Mouse (Mus musculus) liver, embryonic 14.5 days (tissue): ENCODE results near the gene Gnaq. TPM values are rescaled to one million over a fixed set of nuclear protein-coding genes. Genes with fewer than 3 reads are reported as not detected.

Source experiments
- ATAC-seq: fragments of 200-750 bp; cut with Nextera tagmentation; 2 replicates; pipeline ENCODE4 v1.8.0; 2017; ENCODE audit warnings: moderate number of reproducible peaks, mild to moderate bottlenecking, moderate library complexity; ENCODE audit not compliant: insufficient read depth
- DNase-seq, 3 experiments: peaks; one replicate each; pipeline ENCODE4 v3.0.0-alpha.2; 2012 to 2013; ENCODE audit warnings: low read depth in 3 of 3, low spot score in 3 of 3
- H3K27ac ChIP-seq: fragments of 300-500 bp; sonication (generic); 2 replicates; pipeline ENCODE4 v1.5.1; 2014; ENCODE audit warnings: moderate library complexity, mild to moderate bottlenecking, control low read depth, inconsistent platforms
- H3K27me3 ChIP-seq: fragments of 300-500 bp; sonication (generic); 2 replicates; pipeline ENCODE4 v1.6.1; 2014; ENCODE audit warnings: mild to moderate bottlenecking, low read length, moderate library complexity; ENCODE audit not compliant: control insufficient read depth, insufficient read depth
- H3K36me3 ChIP-seq: fragments of 300-500 bp; sonication (generic); replicated peaks from 2 replicates; pipeline ENCODE4 v1.6.1; 2014; ENCODE audit warnings: low read depth; ENCODE audit not compliant: control insufficient read depth, insufficient read depth
- H3K4me1 ChIP-seq, 2 experiments: fragments of 200-500 bp in 1 of 2; fragments of 300-500 bp in 1 of 2; sonication (generic) in 1 of 2; replicated peaks; 2 replicates each; pipeline ENCODE4 v1.6.1; 2012 to 2014; ENCODE audit warnings: antibody characterized with exemption in 1 of 2, inconsistent platforms in 1 of 2, low read length in 1 of 2; ENCODE audit not compliant: control insufficient read depth in 2 of 2, insufficient read depth in 2 of 2
- H3K4me2 ChIP-seq: fragments of 300-500 bp; sonication (generic); 2 replicates; pipeline ENCODE4 v1.6.1; 2014; ENCODE audit warnings: low read depth, mild to moderate bottlenecking, control low read depth, moderate library complexity
- H3K4me3 ChIP-seq, 2 experiments: fragments of 200-500 bp in 1 of 2; fragments of 300-500 bp in 1 of 2; sonication (generic) in 1 of 2; 2 replicates each; pipeline ENCODE4 v1.5.1; 2012 to 2014; ENCODE audit warnings: low read depth in 2 of 2, low read length in 2 of 2, mild to moderate bottlenecking in 2 of 2, control low read depth in 1 of 2, inconsistent platforms in 1 of 2, moderate library complexity in 1 of 2; ENCODE audit not compliant: insufficient read depth in 1 of 2
- H3K9ac ChIP-seq: fragments of 300-500 bp; sonication (generic); replicated peaks from 2 replicates; pipeline ENCODE4 v1.6.1; 2014; ENCODE audit warnings: mild to moderate bottlenecking, control low read depth, moderate library complexity
- H3K9me3 ChIP-seq: fragments of 300-500 bp; sonication (generic); 2 replicates; pipeline ENCODE4 v1.6.1; 2016; ENCODE audit warnings: low read length, mixed read lengths; ENCODE audit not compliant: control insufficient read depth
- CTCF ChIP-seq: IDR thresholded peaks from 2 replicates; pipeline ENCODE4 v1.5.1; 2016; ENCODE audit warnings: antibody characterized with exemption, low read depth, control low read depth
- EP300 ChIP-seq: IDR thresholded peaks from 2 replicates; pipeline ENCODE4 v1.6.1; 2016; ENCODE audit warnings: antibody characterized with exemption, low read depth
- WGBS: fragments of 180-500 bp; shearing (Covaris S2); extraction: QIAGEN DNeasy Blood & Tissue Kit; methylation state at CpG from one replicate; pipeline ENCODE4 v1.1.7; 2014; ENCODE audit not compliant: insufficient replicate concordance; 5-methylcytosine and 5-hydroxymethylcytosine counted together
- polyA plus RNA-seq, 2 experiments: library from polyadenylated mRNA; depleted of rRNA in 1 of 2; stranded (reverse) in 1 of 2; unstranded in 1 of 2; fragments of >200 nt; fragmentation: Nextera tagmentation in 1 of 2; extraction: Ambion mirVana in 1 of 2; gene quantifications; 2 replicates each; pipeline versions ENCODE4 v1.2.1 to v1.2.3; 2012 to 2014

Gnaq gene
- polyA plus RNA-seq, 2 experiments: 1.7 to 2.7 TPM

- no peak for TF ChIP-seq CTCF
- no peak for TF ChIP-seq EP300
- no peaks in the 10 kb centered on the region for H3K9me3 ChIP-seq
- no peaks in the 10 kb centered on the region for H3K4me1 ChIP-seq
- H3K9ac ChIP-seq: no peak overlapping the region
- H3K4me2 ChIP-seq: no peak overlapping the region
- no peaks in the 10 kb centered on the region for H3K27me3 ChIP-seq
- WGBS: 56% methylated on average over 2 of the region's 2 CpGs
- H3K4me3 ChIP-seq: no peak overlapping the region
- ATAC-seq: no peak
- no peaks in the 10 kb centered on the region for H3K36me3 ChIP-seq
- DNase-seq: no peak
- H3K27ac ChIP-seq: no peak overlapping the region
Observed at GRCm38 (mm10) chr19:16371680-16372079, 239.0 kb downstream of the Gnaq start.

DNA sequence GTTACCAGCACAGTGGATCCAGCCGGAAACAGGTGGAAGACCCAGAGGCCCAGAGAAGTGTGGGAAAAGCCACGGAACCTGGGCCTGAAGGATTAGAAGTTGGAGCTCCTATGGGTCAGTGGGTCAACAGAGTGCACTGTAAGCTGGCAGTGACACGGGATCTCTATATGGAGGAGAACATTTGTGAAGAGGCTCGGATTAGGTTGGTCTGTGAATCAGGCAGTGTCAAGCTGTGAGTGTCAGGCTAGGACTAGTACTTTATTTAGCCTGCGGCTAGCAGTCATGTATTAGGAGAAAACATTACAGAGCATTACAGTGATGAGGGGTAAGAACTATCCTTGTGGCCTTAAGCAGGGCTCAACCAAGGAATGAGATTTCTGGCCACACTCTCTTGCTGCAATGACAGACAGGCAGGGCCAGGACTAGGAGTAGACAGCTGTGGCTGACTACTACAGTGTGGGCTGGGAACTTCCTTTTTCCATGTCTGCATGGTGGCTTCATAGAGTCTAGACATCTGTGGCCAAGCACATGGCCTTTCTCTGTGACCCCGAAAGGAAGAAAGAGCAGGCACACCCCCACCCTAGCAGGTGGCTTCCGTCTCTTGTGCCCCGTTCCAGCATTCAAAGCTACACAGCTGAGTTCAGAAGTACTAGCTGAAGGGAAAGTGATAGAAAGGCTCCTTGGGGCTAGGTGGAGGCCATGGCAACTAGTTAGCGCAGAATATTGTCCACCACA lies 240.3 kb downstream of the Gnaq start:
- DNase-seq: no peak
- H3K4me3 ChIP-seq: no peak overlapping the region
- no peak for ATAC-seq
- H3K27ac ChIP-seq: no peak overlapping the region
- H3K9me3 ChIP-seq: no peaks in the 10 kb centered on the region
- no peak overlapping the region for H3K4me2 ChIP-seq
- 56% methylated on average over 9 of the region's 9 CpGs for WGBS
- H3K27me3 ChIP-seq: no peaks in the 10 kb centered on the region
- no peaks in the 10 kb centered on the region for H3K36me3 ChIP-seq
- no peak for TF ChIP-seq CTCF
- no peak for TF ChIP-seq EP300
- no peaks in the 10 kb centered on the region for H3K4me1 ChIP-seq
- no peak overlapping the region for H3K9ac ChIP-seq

GRCm38 (mm10) chr19:16375881-16376280 lies 243.2 kb downstream of the Gnaq start:
- H3K4me1 ChIP-seq: no peaks in the 10 kb centered on the region
- no peaks in the 10 kb centered on the region for H3K36me3 ChIP-seq
- no peak for TF ChIP-seq CTCF
- TF ChIP-seq EP300: no peak
- H3K4me2 ChIP-seq: no peak overlapping the region
- no peaks in the 10 kb centered on the region for H3K27me3 ChIP-seq
- no peak for ATAC-seq
- no peaks in the 10 kb centered on the region for H3K9me3 ChIP-seq
- H3K9ac ChIP-seq: no peak overlapping the region
- no peak for DNase-seq
- 58% methylated on average over 4 of the region's 4 CpGs for WGBS
- H3K4me3 ChIP-seq: no peak overlapping the region
- H3K27ac ChIP-seq: no peak overlapping the region

- no peak for DNase-seq
- Histone ChIP-seq H3K9ac (no peak overlapping the region), H3K9me3 (no peaks in the 10 kb centered on the region), H3K36me3 (no peaks in the 10 kb centered on the region), H3K4me3 (no peak overlapping the region), H3K4me1 (0 out of 4 replicates have a peak, but pooled peaks cover 0 to 2% of the 10 kb centered on the region in 2 experiments), H3K4me2 (no peak overlapping the region), H3K27ac (no peak overlapping the region), H3K27me3 (no peaks in the 10 kb centered on the region)
- WGBS: 73% methylated on average over 7 of the region's 7 CpGs
- ATAC-seq: no peak
- no peak for TF ChIP-seq EP300
- no peak for TF ChIP-seq CTCF
Observed at GRCm38 (mm10) chr19:16378565-16378964, 245.9 kb downstream of the Gnaq start.

GRCm38 (mm10) chr19:16379687-16380086 lies 247.1 kb downstream of the Gnaq start:
- 75% methylated on average over 8 of the region's 8 CpGs for WGBS
- Histone ChIP-seq H3K27ac (no peak overlapping the region), H3K9ac (no peak overlapping the region), H3K36me3 (no peaks in the 10 kb centered on the region), H3K4me2 (no peak overlapping the region), H3K27me3 (no peaks in the 10 kb centered on the region), H3K4me1 (0 out of 4 replicates have a peak, but pooled peaks cover 0 to 2% of the 10 kb centered on the region in 2 experiments), H3K4me3 (no peak overlapping the region), H3K9me3 (no peaks in the 10 kb centered on the region)
- DNase-seq: no peak
- TF ChIP-seq CTCF: no peak
- TF ChIP-seq EP300: no peak
- no peak for ATAC-seq
